Mouse (Mus musculus) neural tube, embryonic 13.5 days (tissue): Measurements from ENCODE around the gene Tarm1. TPM values are rescaled to one million over a fixed set of nuclear protein-coding genes. Genes with fewer than 3 reads are reported as not detected.

Experiments used
- ATAC-seq: fragments of 200-750 bp; cut with Nextera tagmentation; 2 replicates; pipeline ENCODE4 v1.8.0; 2017; ENCODE audit warnings: low read depth, mild to moderate bottlenecking, moderate TSS enrichment, moderate library complexity
- H3K27ac ChIP-seq: fragments of 300-500 bp; sonication (generic); replicated peaks from 2 replicates; pipeline ENCODE4 v1.5.1; 2015; ENCODE audit warnings: moderate library complexity, mild to moderate bottlenecking, inconsistent platforms
- H3K27me3 ChIP-seq: fragments of 300-500 bp; sonication (generic); 2 replicates; pipeline ENCODE4 v1.6.1; 2015; ENCODE audit warnings: mild to moderate bottlenecking, inconsistent platforms
- H3K36me3 ChIP-seq: fragments of 300-500 bp; sonication (generic); 2 replicates; pipeline ENCODE4 v1.6.1; 2015; ENCODE audit warnings: mild to moderate bottlenecking, inconsistent platforms
- H3K4me1 ChIP-seq: fragments of 300-500 bp; sonication (generic); replicated peaks from 2 replicates; pipeline ENCODE4 v1.6.1; 2015; ENCODE audit warnings: inconsistent platforms
- H3K4me2 ChIP-seq: fragments of 300-500 bp; sonication (generic); 2 replicates; pipeline ENCODE4 v1.6.1; 2015; ENCODE audit warnings: inconsistent platforms, mild to moderate bottlenecking, moderate library complexity
- H3K4me3 ChIP-seq: fragments of 300-500 bp; sonication (generic); 2 replicates; pipeline ENCODE4 v1.5.1; 2015; ENCODE audit warnings: mild to moderate bottlenecking, inconsistent platforms
- H3K9ac ChIP-seq: fragments of 300-500 bp; sonication (generic); 2 replicates; pipeline ENCODE4 v1.6.1; 2015; ENCODE audit warnings: moderate library complexity, mild to moderate bottlenecking, inconsistent platforms
- H3K9me3 ChIP-seq: fragments of 300-500 bp; sonication (generic); 2 replicates; pipeline ENCODE4 v1.6.1; 2016; ENCODE audit warnings: inconsistent platforms
- WGBS: fragments of 180-500 bp; shearing (Covaris S2); methylation state at CpG from one replicate; pipeline ENCODE4 v1.1.7; 2015; 5-methylcytosine and 5-hydroxymethylcytosine counted together
- polyA plus RNA-seq: library from polyadenylated mRNA; unstranded; fragments of >200 nt; fragmentation: Nextera tagmentation; extraction: Ambion mirVana; gene quantifications from 2 replicates; pipeline ENCODE4 v1.2.1, GENCODE M21; 2015

The Tarm1 gene
- polyA plus RNA-seq, 1 experiment from 2014 or later, result not detected

DNA sequence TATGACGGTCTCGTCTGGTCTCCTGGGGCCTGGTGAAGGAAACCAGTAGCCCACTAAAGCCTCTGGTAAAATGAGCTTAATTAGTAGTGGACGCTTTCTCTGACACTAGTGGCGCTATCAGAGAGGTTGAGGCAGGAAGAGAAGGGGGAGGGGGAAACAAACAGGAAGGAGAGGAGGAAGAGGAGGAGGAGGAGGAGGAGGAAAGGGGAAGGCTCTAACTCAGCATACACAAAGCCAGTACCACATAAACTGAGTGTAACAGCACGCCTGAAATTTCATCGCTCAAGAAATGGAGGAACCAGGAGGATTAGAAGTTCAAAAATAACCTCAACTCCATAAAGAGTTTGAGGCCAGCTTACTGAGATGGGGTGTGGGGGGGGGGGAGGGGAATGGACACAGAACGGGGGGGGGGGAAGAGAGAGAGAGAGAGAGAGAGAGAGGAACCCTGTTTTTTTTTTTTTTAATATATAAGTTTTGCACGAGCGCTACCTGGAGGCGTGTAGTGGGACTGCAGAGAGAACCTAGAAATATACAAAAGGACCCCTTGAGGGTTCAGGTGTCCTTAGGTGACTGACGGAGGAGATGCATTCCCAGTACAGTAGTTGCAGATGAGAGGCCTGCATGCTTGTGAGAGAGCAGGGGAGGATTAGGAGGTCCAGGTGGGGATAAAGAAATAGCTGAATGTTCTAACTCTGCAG, 48.8 kb downstream of the Tarm1 start:
- no peak overlapping the region for H3K9ac ChIP-seq
- no peak for ATAC-seq
- no peak overlapping the region for H3K4me2 ChIP-seq
- H3K36me3 ChIP-seq, result no peaks in the 10 kb centered on the region
- H3K27me3 ChIP-seq, result peaks cover 6% of the 10 kb centered on the region; the same call in 1 of the 2 replicates
- H3K9me3 ChIP-seq, result no peaks in the 10 kb centered on the region
- H3K4me1 ChIP-seq, result no peaks in the 10 kb centered on the region
- 56% methylated on average over 11 of the region's 11 CpGs for WGBS
- H3K4me3 ChIP-seq, result no peak overlapping the region
- H3K27ac ChIP-seq, result no peak overlapping the region

DNA sequence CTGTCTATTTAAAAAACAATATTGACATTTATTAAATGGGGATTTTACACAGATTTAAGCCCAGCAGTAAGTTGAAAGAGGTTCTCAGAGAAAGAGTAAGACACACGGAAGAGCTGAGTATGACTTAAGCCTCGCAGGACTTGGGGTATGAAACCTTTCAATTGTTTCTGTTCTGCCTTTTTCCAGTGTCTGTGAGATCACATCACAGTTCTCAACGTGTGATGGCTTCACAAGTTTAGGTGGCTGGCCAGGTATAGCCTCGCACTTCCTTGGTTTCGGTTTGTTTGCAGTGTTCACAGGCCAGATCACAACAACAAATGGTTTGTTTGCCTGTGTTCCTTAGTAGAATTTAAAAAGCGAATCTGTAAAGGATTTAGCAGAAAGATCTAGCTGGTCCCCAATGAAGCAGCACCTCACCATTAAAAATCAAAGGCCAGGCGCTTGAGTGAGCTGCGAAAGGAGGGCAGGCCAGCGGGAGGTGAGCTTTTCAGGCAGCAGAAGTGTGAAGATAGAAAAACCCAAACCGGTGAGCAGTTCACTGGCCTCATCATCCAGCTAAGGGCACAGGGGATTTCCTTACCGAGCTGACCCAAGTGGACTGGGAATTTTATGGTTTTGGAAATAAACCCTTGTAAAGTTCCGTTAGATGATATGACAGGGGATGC, 49.5 kb downstream of the Tarm1 start:
- no peaks in the 10 kb centered on the region for H3K9me3 ChIP-seq
- H3K27me3 ChIP-seq, result peaks cover 6% of the 10 kb centered on the region; the same call in 1 of the 2 replicates
- H3K4me1 ChIP-seq, result no peaks in the 10 kb centered on the region
- H3K36me3 ChIP-seq, result no peaks in the 10 kb centered on the region
- no peak overlapping the region for H3K27ac ChIP-seq
- no peak for ATAC-seq
- no peak overlapping the region for H3K9ac ChIP-seq
- no peak overlapping the region for H3K4me3 ChIP-seq
- no peak overlapping the region for H3K4me2 ChIP-seq
- 57% methylated on average over 12 of the region's 12 CpGs for WGBS

DNA sequence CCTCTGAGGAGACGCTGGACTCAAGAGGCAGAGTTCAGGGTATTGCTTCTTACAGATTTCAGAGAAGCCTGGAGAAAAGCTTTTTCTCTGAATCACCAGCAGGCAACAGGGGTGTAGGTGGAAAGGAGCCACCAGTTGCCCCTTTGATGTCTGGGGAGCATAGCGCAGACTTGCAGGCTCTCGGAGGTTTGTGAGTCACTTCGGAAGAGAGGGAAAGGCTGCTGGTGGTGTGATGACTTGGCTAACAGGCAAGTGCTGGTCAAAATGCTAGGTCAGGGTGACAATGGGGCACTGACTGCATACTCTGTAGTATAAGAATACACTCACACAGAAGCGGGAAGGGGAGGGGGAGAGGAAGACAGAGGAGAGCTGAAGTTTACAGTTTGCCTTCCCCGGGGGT, 51.3 kb downstream of the Tarm1 start:
- Histone ChIP-seq H3K36me3 (no peaks in the 10 kb centered on the region), H3K9ac (no peak overlapping the region), H3K9me3 (no peaks in the 10 kb centered on the region), H3K4me2 (no peak overlapping the region), H3K27me3 (peaks cover 6% of the 10 kb centered on the region; the same call in 1 of the 2 replicates), H3K4me3 (no peak overlapping the region), H3K4me1 (no peaks in the 10 kb centered on the region), H3K27ac (no peak overlapping the region)
- WGBS, result 37% methylated on average over 6 of the region's 6 CpGs
- ATAC-seq, result no peak

DNA sequence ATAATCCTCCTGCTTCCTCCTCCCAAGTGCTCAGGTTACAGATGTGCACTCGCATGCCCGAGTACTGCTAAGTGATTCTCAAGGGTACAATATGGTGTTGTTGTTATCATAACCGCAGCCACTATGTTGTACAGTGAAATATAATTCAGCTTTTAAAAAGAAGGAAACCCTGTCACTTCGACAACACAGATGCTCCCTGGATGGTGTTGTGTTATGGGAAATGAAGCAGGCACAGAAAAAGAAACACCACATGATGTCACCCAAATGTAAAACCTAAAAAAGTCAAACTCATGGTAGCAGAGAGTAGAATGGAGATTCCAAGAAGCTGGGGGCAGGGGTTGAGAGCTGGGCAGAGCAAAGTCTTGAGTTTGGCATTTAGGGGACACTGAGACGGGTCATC, 51.8 kb downstream of the Tarm1 start:
- 71% methylated on average over 5 of the region's 5 CpGs for WGBS
- no peak overlapping the region for H3K9ac ChIP-seq

DNA sequence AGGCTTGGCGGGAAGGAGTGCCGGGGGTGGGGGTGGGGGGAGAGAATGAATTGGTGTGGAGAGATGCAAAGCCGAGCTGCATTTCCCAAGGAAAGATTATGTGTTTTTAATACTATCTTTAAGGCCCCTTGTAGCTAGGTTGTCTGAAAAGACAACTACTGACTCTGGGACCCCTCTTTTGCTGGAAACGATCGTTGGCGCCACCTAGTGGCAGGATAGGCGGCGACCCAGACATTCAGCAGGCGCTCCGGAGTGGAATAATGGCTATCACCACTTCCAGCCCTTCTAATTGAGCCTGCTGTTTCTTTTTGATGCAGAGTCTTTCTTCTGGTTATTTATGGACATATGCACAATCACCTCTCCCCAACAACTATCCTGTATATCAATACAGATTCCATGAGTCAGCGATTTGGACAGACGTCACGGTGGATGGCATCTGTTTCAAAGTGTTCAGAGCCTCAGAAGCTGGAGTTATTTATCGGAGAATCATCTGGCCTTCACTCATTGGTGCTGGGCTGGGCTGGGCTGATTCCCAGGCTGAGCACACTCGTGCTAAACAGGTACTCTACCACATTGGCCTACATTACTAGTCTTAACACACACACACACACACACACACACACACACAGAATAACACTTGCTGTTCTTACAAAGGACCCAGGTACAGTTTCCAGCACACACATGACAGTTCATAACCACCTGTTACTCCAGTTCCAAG, 53.5 kb downstream of the Tarm1 start:
- no peaks in the 10 kb centered on the region for H3K36me3 ChIP-seq
- no peak overlapping the region for H3K9ac ChIP-seq
- H3K4me3 ChIP-seq, result no peak overlapping the region
- peaks cover 6% of the 10 kb centered on the region; the same call in 1 of the 2 replicates for H3K27me3 ChIP-seq
- ATAC-seq, result peak; percentile 86
- no peaks in the 10 kb centered on the region for H3K9me3 ChIP-seq
- WGBS, result 17% methylated on average over 15 of the region's 15 CpGs
- no peaks in the 10 kb centered on the region for H3K4me1 ChIP-seq
- no peak overlapping the region for H3K4me2 ChIP-seq
- H3K27ac ChIP-seq, result no peak overlapping the region

More for the DNA sequence above, 51.8 kb downstream of the Tarm1 start:
- Histone ChIP-seq H3K9me3 (no peaks in the 10 kb centered on the region), H3K4me3 (no peak overlapping the region), H3K27me3 (peaks cover 6% of the 10 kb centered on the region; the same call in 1 of the 2 replicates), H3K4me2 (no peak overlapping the region), H3K36me3 (no peaks in the 10 kb centered on the region), H3K4me1 (no peaks in the 10 kb centered on the region), H3K27ac (no peak overlapping the region)
- ATAC-seq, result no peak

DNA sequence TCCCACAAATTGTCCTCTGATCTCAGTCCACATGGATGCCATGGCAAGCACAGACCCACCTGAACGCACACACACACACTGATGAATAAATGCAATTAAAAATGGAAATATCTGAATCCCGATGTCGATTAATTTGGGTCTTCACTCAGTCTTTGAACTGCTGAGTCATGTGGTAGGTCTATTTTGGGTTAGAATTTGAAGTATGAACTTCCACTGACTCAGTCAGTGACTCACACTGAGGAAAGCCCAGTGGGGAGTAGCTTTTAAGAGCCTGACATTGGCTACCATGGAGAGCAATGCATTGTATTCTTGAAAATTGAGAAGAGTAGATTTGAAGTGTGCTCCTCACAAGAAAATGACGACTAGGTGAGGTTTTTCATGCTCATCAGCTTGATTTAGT, 55.4 kb downstream of the Tarm1 start:
- Histone ChIP-seq H3K36me3 (no peaks in the 10 kb centered on the region), H3K9ac (no peak overlapping the region), H3K27ac (no peak overlapping the region), H3K4me1 (no peaks in the 10 kb centered on the region), H3K9me3 (no peaks in the 10 kb centered on the region), H3K27me3 (peaks cover 6% of the 10 kb centered on the region; the same call in 1 of the 2 replicates), H3K4me3 (no peak overlapping the region), H3K4me2 (no peak overlapping the region)
- 76% methylated on average over 4 of the region's 4 CpGs for WGBS
- no peak for ATAC-seq

DNA sequence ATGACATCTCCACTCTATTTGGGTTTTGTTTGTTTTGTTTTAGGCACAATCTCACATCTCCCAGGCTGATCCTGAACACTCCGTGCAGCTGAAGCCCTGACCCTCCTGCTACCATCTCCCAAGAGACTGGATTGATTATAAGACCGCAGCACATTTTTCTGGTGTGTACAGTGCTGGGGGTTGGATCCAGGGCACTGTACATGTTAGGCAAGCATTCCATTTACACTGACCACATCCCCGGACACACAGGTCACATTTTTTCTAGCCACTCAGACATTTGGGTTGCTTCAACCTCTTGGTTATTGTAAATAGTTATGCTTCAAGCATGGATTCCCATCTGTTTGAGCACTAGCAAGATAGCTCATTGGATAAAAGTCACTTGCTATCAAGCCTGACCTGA, 55.8 kb downstream of the Tarm1 start:
- Histone ChIP-seq H3K36me3 (no peaks in the 10 kb centered on the region), H3K4me3 (no peak overlapping the region), H3K9me3 (no peaks in the 10 kb centered on the region), H3K4me1 (no peaks in the 10 kb centered on the region), H3K9ac (no peak overlapping the region), H3K4me2 (no peak overlapping the region), H3K27ac (no peak overlapping the region), H3K27me3 (peaks cover 6% of the 10 kb centered on the region; the same call in 1 of the 2 replicates)
- ATAC-seq, result no peak
- WGBS, result 81% methylated on average over 3 of the region's 3 CpGs

DNA sequence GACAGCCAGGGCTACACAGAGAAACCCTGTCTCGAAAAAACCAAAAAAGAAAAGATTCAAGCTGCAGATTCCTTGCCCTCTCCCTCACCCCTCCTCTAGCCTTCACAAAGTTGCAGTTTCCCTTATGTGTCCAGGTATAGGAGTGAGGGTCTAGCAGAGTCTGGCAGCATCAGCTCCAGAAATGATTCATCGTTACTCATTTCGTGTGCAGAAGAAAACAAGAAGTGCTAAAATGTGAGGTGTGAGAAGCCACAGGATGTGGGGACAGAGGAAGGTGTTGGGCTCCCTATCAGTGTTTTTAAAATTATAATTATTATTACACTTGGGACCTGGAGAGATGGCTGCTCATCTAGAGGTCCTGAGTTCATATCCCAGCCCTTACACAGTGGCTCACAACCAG, 57.7 kb downstream of the Tarm1 start:
- Histone ChIP-seq H3K27me3 (no peaks in the 10 kb centered on the region), H3K4me2 (no peak overlapping the region), H3K4me1 (no peaks in the 10 kb centered on the region), H3K9me3 (no peaks in the 10 kb centered on the region), H3K4me3 (no peak overlapping the region), H3K36me3 (no peaks in the 10 kb centered on the region), H3K9ac (no peak overlapping the region), H3K27ac (no peak overlapping the region)
- ATAC-seq, result no peak
- WGBS, result 80% methylated on average over 3 of the region's 3 CpGs

DNA sequence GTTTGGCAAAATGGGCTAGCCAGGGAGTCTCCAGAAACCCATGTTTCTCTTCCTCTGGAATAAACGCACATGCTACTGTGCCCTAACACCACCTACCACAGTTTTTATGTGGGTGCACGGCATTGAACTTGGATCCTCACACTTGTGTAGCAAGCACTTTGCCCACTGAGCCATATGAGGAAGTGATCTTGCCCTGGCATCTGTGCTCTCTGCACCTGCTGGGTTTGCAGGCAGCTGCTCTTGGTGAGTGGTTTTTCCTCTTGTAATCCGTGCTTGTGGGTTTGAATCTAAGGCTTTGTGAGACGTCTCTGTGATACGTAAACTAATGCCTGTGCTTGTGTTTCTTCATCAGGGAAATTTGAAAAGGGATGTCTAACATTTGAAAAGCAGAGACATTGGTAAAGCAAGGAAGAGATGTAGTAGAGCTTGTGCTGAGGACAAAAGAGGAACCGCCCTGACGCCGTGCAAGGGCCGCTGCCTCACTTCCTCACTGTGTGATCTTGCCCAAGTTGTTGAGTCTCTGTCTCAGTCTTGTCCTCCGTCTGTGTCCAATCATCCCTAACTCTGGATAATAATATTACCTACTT, 59.9 kb downstream of the Tarm1 start:
- no peak overlapping the region for H3K27ac ChIP-seq
- no peaks in the 10 kb centered on the region; the same call in 1 of the 2 replicates for H3K4me1 ChIP-seq
- H3K27me3 ChIP-seq, result no peaks in the 10 kb centered on the region
- no peak overlapping the region for H3K9ac ChIP-seq
- no peaks in the 10 kb centered on the region for H3K9me3 ChIP-seq
- no peak for ATAC-seq
- no peak overlapping the region for H3K4me3 ChIP-seq
- 80% methylated on average over 10 of the region's 10 CpGs for WGBS
- H3K4me2 ChIP-seq, result no peak overlapping the region
- H3K36me3 ChIP-seq, result no peaks in the 10 kb centered on the region

DNA sequence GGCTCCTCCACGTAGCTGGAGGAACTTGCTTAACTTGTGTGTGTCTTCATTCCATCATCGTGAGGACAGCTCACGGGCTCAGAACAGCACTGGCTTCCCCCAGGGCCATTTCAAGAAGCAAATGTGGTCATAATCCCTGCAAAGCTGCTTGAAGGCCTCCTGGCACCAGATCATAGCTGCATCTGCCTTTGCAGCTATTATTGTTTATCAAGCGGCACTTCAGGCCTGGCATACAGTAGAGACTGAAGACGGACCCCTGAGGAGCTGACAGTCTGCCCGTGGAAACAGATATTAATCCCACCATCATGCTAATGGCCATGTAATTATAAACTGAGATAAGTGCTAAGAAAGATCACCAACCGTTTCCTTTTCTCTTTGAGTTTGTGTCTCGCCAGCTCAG, 61.9 kb downstream of the Tarm1 start:
- Histone ChIP-seq H3K4me3 (no peak overlapping the region), H3K9ac (no peak overlapping the region), H3K4me2 (no peak overlapping the region), H3K27me3 (no peaks in the 10 kb centered on the region), H3K4me1 (no peaks in the 10 kb centered on the region; the same call in 1 of the 2 replicates), H3K27ac (no peak overlapping the region), H3K9me3 (no peaks in the 10 kb centered on the region), H3K36me3 (no peaks in the 10 kb centered on the region)
- 75% methylated on average over 8 of the region's 8 CpGs for WGBS
- ATAC-seq, result no peak

DNA sequence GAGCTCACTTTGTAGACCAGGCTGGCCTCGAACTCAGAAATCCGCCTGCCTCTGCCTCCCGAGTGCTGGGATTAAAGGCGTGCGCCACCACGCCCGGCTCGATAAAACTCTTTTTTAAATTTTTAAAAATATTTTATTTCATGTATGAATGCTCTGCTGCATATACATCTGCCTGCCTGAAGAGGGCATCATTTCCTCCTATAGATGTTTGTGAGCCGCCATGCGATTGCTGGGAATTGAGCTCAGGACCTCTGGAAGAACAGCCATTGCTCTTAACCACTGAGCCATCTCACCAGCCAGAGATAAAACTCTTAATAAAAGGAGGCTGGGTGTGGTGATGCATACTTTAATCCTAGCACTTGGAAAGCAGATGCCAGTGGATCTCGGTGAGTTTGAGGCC, 62.4 kb downstream of the Tarm1 start:
- Histone ChIP-seq H3K9me3 (no peaks in the 10 kb centered on the region), H3K27me3 (no peaks in the 10 kb centered on the region), H3K36me3 (no peaks in the 10 kb centered on the region), H3K27ac (no peak overlapping the region), H3K4me1 (no peaks in the 10 kb centered on the region; the same call in 1 of the 2 replicates), H3K4me3 (no peak overlapping the region), H3K9ac (no peak overlapping the region), H3K4me2 (no peak overlapping the region)
- ATAC-seq, result no peak
- WGBS, result 91% methylated on average over 11 of the region's 11 CpGs

DNA sequence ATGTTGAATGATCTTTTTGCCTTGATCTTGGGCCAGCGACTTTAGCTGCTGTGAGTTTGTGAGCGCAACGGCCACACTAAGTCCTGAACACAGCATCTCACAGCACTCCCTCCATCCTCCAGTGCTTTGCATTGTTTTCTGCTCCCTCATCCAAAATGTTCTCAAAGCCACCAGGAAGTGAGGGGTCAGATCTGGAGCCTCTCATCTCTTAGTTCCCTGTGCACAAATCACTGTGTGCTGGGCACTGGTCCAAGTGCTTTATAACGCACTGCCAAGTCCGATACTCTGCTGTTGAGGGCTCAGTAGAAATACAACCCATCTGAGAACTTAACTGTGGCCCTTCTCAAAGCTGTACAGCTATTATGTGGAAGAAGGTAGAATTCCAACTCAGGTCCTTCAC, 64.5 kb downstream of the Tarm1 start:
- Histone ChIP-seq H3K9me3 (no peaks in the 10 kb centered on the region), H3K27me3 (no peaks in the 10 kb centered on the region), H3K36me3 (no peaks in the 10 kb centered on the region), H3K4me3 (no peak overlapping the region), H3K4me1 (no peaks in the 10 kb centered on the region; the same call in 1 of the 2 replicates), H3K27ac (no peak overlapping the region), H3K9ac (no peak overlapping the region), H3K4me2 (no peak overlapping the region)
- ATAC-seq, result no peak
- 44% methylated on average over 5 of the region's 5 CpGs for WGBS
